Mouse (Mus musculus) left cerebral cortex, adult 2 months (tissue): ENCODE measurements at regions not wholly inside any gene's neighbourhood (a gene's known extent, or its start where the extent isn't known, plus 50 kb on each side); places are given as distances from the start of the nearest gene placed in this dataset.

Experiments
- DNase-seq, 2 experiments: peaks; one replicate each; pipeline ENCODE4 v3.0.0; 2021 to 2022; ENCODE audit warnings: low spot score in 2 of 2, mixed read lengths in 1 of 2; ENCODE audit errors: extremely low spot score in 1 of 2
- H3K27ac ChIP-seq: fragments of 200-600 bp; 2 replicates; pipeline ENCODE4 v1.8.1; 2022
- H3K4me3 ChIP-seq: fragments of 200-600 bp; 2 replicates; pipeline ENCODE4 v1.8.1; 2022
- CTCF ChIP-seq: fragments of 200-600 bp; IDR thresholded peaks from 2 replicates; pipeline ENCODE4 v1.8.1; 2022; ENCODE audit warnings: antibody characterized with exemption, mild to moderate bottlenecking, moderate library complexity
- intact Hi-C: fragments of 180-260 bp; cut with DNase I; formaldehyde crosslinking; loops from one replicate; pipeline ENCODE4 v1.15.1; 2025

DNA sequence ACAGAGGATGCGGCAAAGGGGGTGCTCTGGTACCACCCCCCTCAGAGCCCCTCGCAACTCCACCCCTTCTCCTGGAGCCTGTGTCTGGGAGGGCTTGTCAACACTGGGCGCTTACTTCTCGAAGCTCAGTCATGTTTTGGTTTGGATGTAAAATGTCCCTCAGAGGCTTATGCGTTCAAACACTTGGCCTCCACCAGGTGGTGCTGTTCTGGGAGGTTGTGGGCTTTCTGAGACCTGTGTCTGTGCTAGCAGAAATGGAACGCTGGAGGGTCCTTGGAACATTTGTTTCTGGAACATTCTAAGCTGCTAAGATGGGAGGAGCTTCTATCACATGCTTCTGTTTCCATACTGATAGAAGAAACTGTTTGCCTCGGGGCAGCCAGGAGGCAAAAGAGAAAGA, 102.6 kb upstream of the Klf13 start:
- no peak overlapping the region for H3K27ac ChIP-seq
- no peak overlapping the region for H3K4me3 ChIP-seq
- no peak for DNase-seq
- intact Hi-C loops: no loop called here
- TF ChIP-seq CTCF: peak; percentile 15; the same call in 1 of the 2 replicates

DNA sequence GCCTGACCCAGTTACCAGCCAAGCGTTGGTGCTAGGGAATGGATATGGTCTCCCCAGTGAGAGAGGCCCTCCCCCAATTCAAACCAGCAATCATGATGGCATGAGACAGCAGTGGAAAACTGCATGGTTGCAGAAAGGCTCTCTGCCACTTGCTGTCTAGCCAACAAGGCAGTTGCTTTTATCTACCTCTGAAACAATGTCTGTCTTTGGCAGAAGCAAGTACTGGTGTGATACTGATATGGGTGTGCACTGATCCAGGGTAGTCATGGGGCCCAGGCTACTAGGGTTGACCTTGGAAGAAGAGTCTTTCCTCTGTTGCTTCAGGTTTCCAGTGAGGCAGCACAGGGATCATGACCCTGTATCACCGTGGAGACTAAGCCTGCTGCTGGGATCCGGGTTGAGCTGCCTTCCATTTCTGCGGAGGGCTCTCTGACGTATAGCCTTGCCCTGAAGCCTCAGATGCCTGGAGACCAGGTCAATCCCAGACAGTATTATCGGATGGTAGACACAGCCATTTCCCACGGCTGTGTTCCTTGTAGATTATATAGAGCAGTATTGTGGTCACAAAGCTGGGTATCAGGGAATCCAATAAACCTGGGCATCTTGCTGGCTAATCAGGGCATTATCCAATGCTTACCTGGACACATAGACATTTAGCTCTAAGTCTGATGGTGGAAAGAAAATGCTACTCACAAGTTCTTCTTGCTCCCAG, 101.5 kb upstream of the Klf13 start:
- no peak overlapping the region for H3K4me3 ChIP-seq
- intact Hi-C loops: no loop called here
- no peak overlapping the region for H3K27ac ChIP-seq
- no peak for DNase-seq
- TF ChIP-seq CTCF: no peak

DNA sequence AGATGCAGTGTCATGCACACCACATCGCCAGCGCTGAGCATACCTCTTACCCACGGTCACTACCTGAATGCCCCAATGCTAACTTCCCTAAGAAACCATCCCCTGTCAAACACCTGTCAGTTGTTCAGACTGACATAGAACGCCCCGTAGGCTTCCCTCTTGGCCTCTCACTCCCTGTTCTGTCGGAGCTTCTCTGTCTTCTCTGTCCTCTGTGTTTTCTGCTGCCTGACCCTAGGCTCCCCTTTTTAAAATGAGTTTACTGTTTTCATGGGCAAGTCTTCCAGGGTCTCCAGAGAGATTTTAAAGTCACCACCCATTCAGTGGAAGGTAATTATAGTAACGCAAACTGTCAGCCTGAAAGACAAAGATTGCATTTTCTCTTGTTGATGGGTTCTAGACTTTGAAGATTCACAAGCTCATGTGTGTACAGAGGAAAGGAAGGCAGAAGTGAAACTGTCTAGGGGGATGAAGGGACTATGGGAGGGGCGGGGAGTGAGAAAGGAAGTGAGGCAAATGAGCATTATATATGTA, 99.1 kb upstream of the Klf13 start:
- H3K4me3 ChIP-seq: no peak overlapping the region
- H3K27ac ChIP-seq: no peak overlapping the region
- no peak for DNase-seq
- intact Hi-C loops: no loop called here
- TF ChIP-seq CTCF: no peak

DNA sequence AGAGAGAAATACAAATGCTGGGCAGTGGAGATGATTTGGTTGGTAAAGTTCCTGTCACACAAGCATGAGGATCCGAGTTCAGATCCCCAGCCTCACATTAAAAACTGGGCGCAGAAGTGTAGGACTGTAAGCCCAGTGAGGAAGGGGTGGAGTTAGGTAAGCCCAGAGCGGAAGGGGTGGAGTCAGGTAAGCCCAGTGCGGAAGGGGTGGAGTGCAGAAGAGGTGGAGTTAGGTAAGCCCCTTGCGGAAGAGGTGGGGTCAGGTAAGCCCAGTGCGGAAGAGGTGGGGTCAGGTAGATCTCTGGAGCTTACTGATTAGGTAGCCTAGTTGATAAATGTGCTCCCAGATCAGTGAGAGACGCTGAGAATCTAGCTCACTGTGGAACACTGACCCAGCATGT, 97.4 kb upstream of the Klf13 start:
- Histone ChIP-seq H3K4me3 (no peak overlapping the region), H3K27ac (no peak overlapping the region)
- intact Hi-C loops: no loop called here
- no peak for TF ChIP-seq CTCF
- DNase-seq: no peak

DNA sequence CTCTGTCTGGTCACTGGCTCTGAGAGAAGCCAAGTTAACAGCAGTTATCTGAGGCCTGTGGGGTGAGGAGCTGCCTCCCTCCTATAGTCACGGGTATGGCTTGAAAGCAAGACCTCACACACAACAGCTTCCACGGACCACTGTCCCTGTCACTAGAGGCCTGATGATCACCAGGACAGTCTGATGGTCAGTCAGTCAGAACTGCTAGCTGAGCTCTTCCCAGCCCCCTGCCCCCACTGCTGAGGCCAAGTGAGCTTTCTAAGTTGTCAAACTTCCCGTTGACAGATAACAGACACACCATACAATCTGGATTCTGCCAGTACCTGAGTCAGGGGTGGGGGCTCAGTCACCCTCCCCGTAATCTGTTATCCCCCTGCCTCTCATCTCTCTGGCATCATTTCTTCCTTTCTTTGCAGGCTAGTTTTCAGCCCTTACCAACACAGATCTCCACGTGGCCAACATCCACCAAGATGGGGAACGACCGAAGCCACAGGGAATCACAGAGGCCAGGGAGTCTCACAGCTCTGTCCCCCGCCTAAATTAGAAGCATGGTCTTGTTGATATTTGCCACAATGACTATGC, 96.4 kb upstream of the Klf13 start:
- no peak overlapping the region for H3K4me3 ChIP-seq
- intact Hi-C loops: no loop called here
- H3K27ac ChIP-seq: no peak overlapping the region
- TF ChIP-seq CTCF: no peak
- no peak for DNase-seq

DNA sequence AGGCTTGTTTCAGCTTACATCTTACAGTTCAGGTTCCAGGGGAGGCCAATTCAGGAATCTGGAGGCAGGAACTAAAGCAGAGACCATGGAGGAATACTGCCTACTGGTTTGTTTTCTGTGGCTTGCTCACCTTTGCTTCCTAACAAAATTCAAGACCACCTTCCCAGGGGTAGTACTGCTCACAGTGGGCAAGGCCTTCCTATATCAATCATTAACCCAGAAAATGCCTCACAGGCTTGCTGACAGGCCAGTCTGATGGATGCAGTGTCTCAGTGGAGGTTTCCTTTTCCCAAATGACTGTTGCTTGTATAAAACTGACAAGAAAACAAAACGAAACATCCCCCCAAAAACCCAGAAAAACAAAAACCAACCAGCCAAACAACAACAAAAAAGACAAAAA, 95.8 kb upstream of the Klf13 start:
- Histone ChIP-seq H3K27ac (no peak overlapping the region), H3K4me3 (no peak overlapping the region)
- DNase-seq: no peak
- intact Hi-C loops: no loop called here
- TF ChIP-seq CTCF: no peak

DNA sequence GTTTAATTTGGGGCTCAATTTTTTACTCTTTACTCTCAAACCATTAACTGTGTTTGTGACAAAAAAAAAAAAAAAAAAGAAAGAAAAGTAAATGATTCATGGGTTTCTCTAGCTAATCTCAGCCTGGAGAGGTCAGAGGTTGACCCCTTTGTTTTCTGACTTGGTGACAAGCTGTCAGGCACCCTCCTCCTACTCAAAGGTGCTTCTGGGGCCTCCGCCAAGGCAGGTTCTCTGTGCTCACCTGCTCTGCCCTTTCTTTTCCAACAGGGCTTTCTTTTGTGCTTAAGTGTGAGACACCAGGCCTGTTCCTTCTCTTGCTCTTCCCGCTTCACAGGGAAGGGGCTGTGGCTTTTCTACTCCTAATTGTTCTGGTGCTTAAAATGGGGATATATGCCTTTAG, 94.7 kb upstream of the Klf13 start:
- intact Hi-C loops: loop anchor here (1.0 to 2.0 kb wide), 4 partner anchors 32 to 136 kb away; partner anchors contain the start of gene Klf13

DNA sequence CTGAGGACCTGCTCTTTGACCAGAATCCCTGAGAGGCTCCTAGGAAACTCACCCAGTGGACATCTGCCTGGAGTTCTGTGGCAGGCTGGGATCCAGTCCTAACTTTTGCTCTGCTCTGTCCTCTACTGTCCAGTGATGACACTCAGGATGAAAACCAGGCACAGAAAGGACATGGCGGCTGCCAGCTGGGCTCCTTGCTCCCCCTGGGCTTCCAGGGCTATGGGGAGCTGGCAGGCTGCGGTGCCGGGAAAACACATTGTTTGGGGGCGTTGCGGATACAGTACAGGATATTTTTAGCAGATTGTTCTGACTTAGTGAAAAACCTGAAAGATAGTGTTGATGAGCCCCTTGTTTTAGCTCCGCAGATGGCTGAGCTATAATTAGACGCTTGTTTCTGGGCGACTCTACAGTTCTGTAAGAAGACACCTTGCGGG, 94.2 kb upstream of the Klf13 start:
- H3K4me3 ChIP-seq: no peak overlapping the region
- no peak; the same call in 1 of the 2 replicates for TF ChIP-seq CTCF
- DNase-seq: peak; percentile 79 to 84
- intact Hi-C loops: loop anchor here (1.0 to 2.0 kb wide), 4 partner anchors 32 to 136 kb away; partner anchors contain the start of gene Klf13
- peak overlapping the region; percentile 80 for H3K27ac ChIP-seq

More for the DNA sequence above, 94.7 kb upstream of the Klf13 start:
- TF ChIP-seq CTCF: no peak
- Histone ChIP-seq H3K27ac (peak overlapping the region; percentile 80), H3K4me3 (no peak overlapping the region)
- DNase-seq: no peak

DNA sequence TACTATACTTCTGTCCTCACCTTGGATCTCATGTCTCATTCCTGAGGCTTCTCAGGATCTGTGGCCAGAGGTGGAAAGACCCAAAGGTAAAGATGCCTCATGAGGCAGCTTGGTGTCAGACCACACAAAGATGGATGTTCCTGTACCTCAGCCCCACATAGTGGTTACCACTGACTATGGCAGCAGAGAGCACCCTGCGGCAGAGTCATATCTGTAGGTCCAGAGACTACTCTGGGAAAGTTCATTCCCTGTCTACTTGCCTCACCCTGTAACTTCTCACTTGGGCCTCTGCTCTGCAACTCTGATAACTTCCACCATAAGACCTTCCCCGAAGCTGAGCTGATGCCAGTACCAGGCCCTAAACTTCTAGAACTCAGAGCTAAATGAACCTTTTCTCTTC, 91.9 kb upstream of the Klf13 start:
- no peak overlapping the region for H3K27ac ChIP-seq
- no peak for TF ChIP-seq CTCF
- intact Hi-C loops: no loop called here
- no peak overlapping the region for H3K4me3 ChIP-seq
- no peak for DNase-seq

DNA sequence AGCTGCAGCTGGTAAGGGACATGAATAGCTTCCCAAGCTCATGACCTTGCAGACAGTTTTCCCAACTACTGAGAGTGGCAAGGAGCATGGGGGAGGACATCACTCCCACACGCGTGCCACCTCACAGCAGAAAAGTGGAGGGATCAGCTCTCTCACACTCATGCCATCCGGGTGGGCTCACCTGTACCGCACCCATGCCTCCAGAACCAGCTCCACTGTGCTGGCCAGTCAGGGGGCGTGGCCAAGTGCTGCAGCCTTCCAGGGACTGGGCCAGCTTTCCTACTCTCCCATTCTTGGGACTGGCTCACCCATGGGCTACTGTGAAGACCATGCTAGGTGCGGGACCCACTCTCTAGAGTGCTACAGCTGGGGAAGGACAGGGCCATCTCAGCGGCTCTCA, 88.4 kb upstream of the Klf13 start:
- no peak for DNase-seq
- Histone ChIP-seq H3K4me3 (no peak overlapping the region), H3K27ac (no peak overlapping the region)
- intact Hi-C loops: no loop called here
- TF ChIP-seq CTCF: no peak

DNA sequence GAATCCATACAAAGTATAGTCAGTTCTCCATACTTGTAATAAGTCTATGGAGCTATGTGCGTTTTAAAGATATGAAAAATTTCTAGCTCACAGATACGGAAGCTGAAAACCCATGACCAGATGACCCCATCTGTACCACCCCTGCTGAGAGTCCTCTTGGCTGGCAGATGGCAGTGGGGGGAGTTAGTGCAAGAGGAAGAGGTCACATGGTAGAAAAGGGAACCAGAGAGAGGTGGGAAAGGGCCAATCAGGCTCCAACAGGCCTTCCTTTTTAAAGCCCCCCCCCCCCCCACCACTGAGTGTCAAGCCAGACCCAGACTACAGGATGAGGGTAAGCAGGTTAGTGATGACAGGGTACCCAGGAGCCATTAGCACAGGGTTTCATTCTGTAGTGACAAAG, 86.4 kb upstream of the Klf13 start:
- intact Hi-C loops: no loop called here
- no peak for TF ChIP-seq CTCF
- Histone ChIP-seq H3K4me3 (no peak overlapping the region), H3K27ac (no peak overlapping the region)
- no peak for DNase-seq

DNA sequence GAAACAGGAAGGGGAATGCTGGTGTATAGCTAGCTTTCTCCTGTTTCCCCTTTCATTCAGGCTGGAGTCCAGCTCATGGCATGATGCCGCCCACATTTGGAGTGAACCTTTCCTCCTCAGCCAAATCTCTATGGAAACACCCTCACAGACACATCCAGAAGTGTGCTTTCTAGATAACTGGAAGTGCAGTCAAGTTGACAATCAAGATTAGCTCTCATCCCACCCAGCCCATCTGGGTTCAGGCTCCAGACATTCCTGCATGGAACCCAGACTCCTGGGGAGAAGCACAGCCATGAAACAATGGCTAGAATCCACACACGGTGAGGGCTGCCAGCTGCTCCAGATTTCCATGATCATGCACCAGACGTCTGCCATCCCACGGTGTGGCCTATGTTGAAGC, 85.5 kb upstream of the Klf13 start:
- Histone ChIP-seq H3K4me3 (no peak overlapping the region), H3K27ac (peak overlapping the region; percentile 20; the same call in 1 of the 2 replicates)
- TF ChIP-seq CTCF: no peak
- intact Hi-C loops: no loop called here
- peak in 1 of 2 experiments; percentile 37 for DNase-seq
